Mouse (Mus musculus) liver, embryonic 16.5 days (tissue): ENCODE data around the gene Adgrl1. TPM values are rescaled to one million over a fixed set of nuclear protein-coding genes. Genes with fewer than 3 reads are reported as not detected.
A peak's percentile ranks its signal among the peaks of the same experiment; 100 is the strongest.

Source experiments
- ATAC-seq: fragments of 200-750 bp; cut with Nextera tagmentation; 2 replicates; pipeline ENCODE4 v1.8.0; 2017; ENCODE audit warnings: low read depth, mild to moderate bottlenecking, moderate number of reproducible peaks, moderate library complexity
- H3K27ac ChIP-seq: fragments of 300-500 bp; sonication (generic); 2 replicates; pipeline ENCODE4 v1.5.1; 2014; ENCODE audit warnings: mild to moderate bottlenecking, low read length
- H3K27me3 ChIP-seq: fragments of 300-500 bp; sonication (generic); 2 replicates; pipeline ENCODE4 v1.6.1; 2014; ENCODE audit warnings: low read depth, low read length, mixed read lengths; ENCODE audit not compliant: control insufficient read depth, insufficient read depth
- H3K36me3 ChIP-seq: fragments of 300-500 bp; sonication (generic); 2 replicates; pipeline ENCODE4 v1.6.1; 2014; ENCODE audit warnings: mild to moderate bottlenecking; ENCODE audit not compliant: control insufficient read depth, insufficient read depth
- H3K4me1 ChIP-seq: fragments of 300-500 bp; sonication (generic); 2 replicates; pipeline ENCODE4 v1.6.1; 2014; ENCODE audit warnings: low read depth, low read length, mixed read lengths; ENCODE audit not compliant: control insufficient read depth
- H3K4me2 ChIP-seq: fragments of 300-500 bp; sonication (generic); 2 replicates; pipeline ENCODE4 v1.6.1; 2014; ENCODE audit warnings: low read depth, low read length, mixed read lengths
- H3K4me3 ChIP-seq: fragments of 300-500 bp; sonication (generic); 2 replicates; pipeline ENCODE4 v1.5.1; 2014; ENCODE audit warnings: low read depth, mild to moderate bottlenecking, low read length
- H3K9ac ChIP-seq: fragments of 300-500 bp; sonication (generic); 2 replicates; pipeline ENCODE4 v1.6.1; 2014; ENCODE audit warnings: low read depth, low read length
- H3K9me3 ChIP-seq: fragments of 300-500 bp; sonication (generic); replicated peaks from 2 replicates; pipeline ENCODE4 v1.6.1; 2016; ENCODE audit warnings: low read length; ENCODE audit not compliant: control insufficient read depth
- WGBS: fragments of 180-500 bp; shearing (Covaris S2); extraction: QIAGEN DNeasy Blood & Tissue Kit; methylation state at CpG from one replicate; pipeline ENCODE4 v1.1.7; 2014; ENCODE audit not compliant: insufficient replicate concordance; 5-methylcytosine and 5-hydroxymethylcytosine counted together
- polyA plus RNA-seq: library from polyadenylated mRNA; unstranded; fragments of >200 nt; fragmentation: Nextera tagmentation; extraction: Ambion mirVana; gene quantifications from 2 replicates; pipeline ENCODE4 v1.2.1, GENCODE M21; 2015

Adgrl1 gene
- polyA plus RNA-seq, 1 experiment from 2014 or later: 1.2 TPM

- no peak overlapping the region for H3K4me3 ChIP-seq
- no peak overlapping the region for H3K27ac ChIP-seq
- H3K36me3 ChIP-seq: no peaks in the 10 kb centered on the region
- WGBS: 73% methylated on average over 2 of the region's 2 CpGs
- no peak overlapping the region for H3K9ac ChIP-seq
- H3K4me1 ChIP-seq: no peaks in the 10 kb centered on the region
- H3K9me3 ChIP-seq: no peaks in the 10 kb centered on the region
- ATAC-seq: no peak
- H3K27me3 ChIP-seq: no peaks in the 10 kb centered on the region
- H3K4me2 ChIP-seq: no peak overlapping the region
These were observed 35.1 kb downstream of the Adgrl1 start for GRCm38 (mm10) chr8:83934994-83935393.

- H3K9me3 ChIP-seq: no peaks in the 10 kb centered on the region
- ATAC-seq: no peak
- H3K4me2 ChIP-seq: no peak overlapping the region
- no peaks in the 10 kb centered on the region for H3K36me3 ChIP-seq
- 77% methylated on average over 8 of the region's 8 CpGs for WGBS
- no peak overlapping the region for H3K27ac ChIP-seq
- no peaks in the 10 kb centered on the region for H3K4me1 ChIP-seq
- H3K4me3 ChIP-seq: no peak overlapping the region
- H3K9ac ChIP-seq: no peak overlapping the region
- H3K27me3 ChIP-seq: no peaks in the 10 kb centered on the region
These were observed 35.5 kb downstream of the Adgrl1 start for GRCm38 (mm10) chr8:83935435-83935834.

- H3K27me3 ChIP-seq: no peaks in the 10 kb centered on the region
- H3K4me2 ChIP-seq: no peak overlapping the region
- no peaks in the 10 kb centered on the region for H3K4me1 ChIP-seq
- H3K36me3 ChIP-seq: no peaks in the 10 kb centered on the region
- no peak for ATAC-seq
- no peak overlapping the region for H3K9ac ChIP-seq
- no peaks in the 10 kb centered on the region for H3K9me3 ChIP-seq
- WGBS: 66% methylated on average over 7 of the region's 7 CpGs
- no peak overlapping the region for H3K27ac ChIP-seq
- H3K4me3 ChIP-seq: no peak overlapping the region
These were observed 37.7 kb downstream of the Adgrl1 start for GRCm38 (mm10) chr8:83937645-83938044.

GRCm38 (mm10) chr8:83938330-83938729, 38.4 kb downstream of the Adgrl1 start:
- 78% methylated on average over 15 of the region's 15 CpGs for WGBS
- Histone ChIP-seq H3K4me2 (no peak overlapping the region), H3K4me1 (no peaks in the 10 kb centered on the region), H3K9me3 (no peaks in the 10 kb centered on the region), H3K27ac (no peak overlapping the region), H3K27me3 (no peaks in the 10 kb centered on the region), H3K9ac (no peak overlapping the region), H3K36me3 (no peaks in the 10 kb centered on the region), H3K4me3 (no peak overlapping the region)
- ATAC-seq: no peak

GRCm38 (mm10) chr8:83941066-83941677, 41.3 kb downstream of the Adgrl1 start:
- Histone ChIP-seq H3K9ac (no peak overlapping the region), H3K27ac (no peak overlapping the region), H3K4me2 (no peak overlapping the region), H3K27me3 (no peaks in the 10 kb centered on the region), H3K36me3 (no peaks in the 10 kb centered on the region), H3K4me1 (no peaks in the 10 kb centered on the region), H3K4me3 (no peak overlapping the region), H3K9me3 (no peaks in the 10 kb centered on the region)
- 59% methylated on average over 6 of the region's 6 CpGs for WGBS
- ATAC-seq: no peak

- no peak for ATAC-seq
- Histone ChIP-seq H3K36me3 (no peaks in the 10 kb centered on the region), H3K4me3 (no peak overlapping the region), H3K4me2 (no peak overlapping the region), H3K9me3 (no peaks in the 10 kb centered on the region), H3K4me1 (no peaks in the 10 kb centered on the region), H3K9ac (no peak overlapping the region), H3K27ac (no peak overlapping the region), H3K27me3 (no peaks in the 10 kb centered on the region)
- 40% methylated on average over 1 of the region's 1 CpGs for WGBS
These were observed 42.5 kb downstream of the Adgrl1 start for GRCm38 (mm10) chr8:83942446-83942845.

- Histone ChIP-seq H3K4me3 (no peak overlapping the region), H3K4me2 (no peak overlapping the region), H3K27me3 (no peaks in the 10 kb centered on the region), H3K27ac (no peak overlapping the region), H3K4me1 (no peaks in the 10 kb centered on the region), H3K36me3 (no peaks in the 10 kb centered on the region), H3K9me3 (no peaks in the 10 kb centered on the region), H3K9ac (no peak overlapping the region)
- ATAC-seq: no peak
- WGBS: 25% methylated on average over 3 of the region's 3 CpGs
These were observed 45.6 kb downstream of the Adgrl1 start for GRCm38 (mm10) chr8:83945540-83945939.

GRCm38 (mm10) chr8:83954749-83955105, 54.8 kb downstream of the Adgrl1 start:
- H3K36me3 ChIP-seq: peaks cover 2% of the 10 kb centered on the region; the same call in 1 of the 2 replicates
- peak overlapping the region; percentile 13 for H3K9ac ChIP-seq
- 2% methylated on average over 14 of the region's 14 CpGs for WGBS
- H3K27ac ChIP-seq: peak overlapping the region; percentile 52
- H3K27me3 ChIP-seq: no peaks in the 10 kb centered on the region
- ATAC-seq: no peak
- peaks cover 19% of the 10 kb centered on the region for H3K4me1 ChIP-seq
- no peaks in the 10 kb centered on the region for H3K9me3 ChIP-seq
- H3K4me3 ChIP-seq: peak overlapping the region; percentile 83
- peak overlapping the region; percentile 77 for H3K4me2 ChIP-seq

GRCm38 (mm10) chr8:83955106-83955957, 55.4 kb downstream of the Adgrl1 start, which contains the start of the genes Gm10644 and Asf1b:
Gene Gm10644, minus strand, starts transcription at chr8:83955205.
Gene Asf1b, plus strand, starts transcription at chr8:83955507.
- Histone ChIP-seq H3K4me2 (peak within 1 kb of the TSS; percentile 83), H3K4me3 (peak within 1 kb of the TSS; percentile 83), H3K36me3 (peaks cover 2% of the 10 kb centered on the region; the same call in 1 of the 2 replicates), H3K9ac (peak within 1 kb of the TSS; percentile 80), H3K9me3 (no peaks in the 10 kb centered on the region), H3K27ac (peak within 1 kb of the TSS; percentile 78), H3K4me1 (peaks cover 19% of the 10 kb centered on the region), H3K27me3 (no peaks in the 10 kb centered on the region)
- ATAC-seq: peak; percentile 98
- under 1% methylated on average over 73 of the region's 75 CpGs for WGBS
